Mouse (Mus musculus) layer of hippocampus, adult 6 months (tissue): ENCODE data around the gene Fut2. TPM values are rescaled to one million over a fixed set of nuclear protein-coding genes. Genes with fewer than 3 reads are reported as not detected.

Experiments
- long read RNA-seq, 2 experiments: library from polyadenylated mRNA; unstranded; transcript quantifications; one replicate each; pipeline ENCODE4 v2.0.0; 2019 to 2020
- polyA plus RNA-seq: library from polyadenylated mRNA; unstranded; fragments of <200 nt; fragmentation: Nextera tagmentation; gene quantifications from 2 replicates; pipeline ENCODE4 v1.2.3, GENCODE M21; 2021

Fut2 gene
- 0.10 and 0.16 TPM in 2 replicates for polyA plus RNA-seq
- long read RNA-seq, experiment 1, partial matches to known transcripts, result 0 of 1 reads
- long read RNA-seq, experiment 1, other reads (novel, unspliced or antisense), result 1 of 1 reads
- long read RNA-seq, experiment 2, result 0 reads

DNA sequence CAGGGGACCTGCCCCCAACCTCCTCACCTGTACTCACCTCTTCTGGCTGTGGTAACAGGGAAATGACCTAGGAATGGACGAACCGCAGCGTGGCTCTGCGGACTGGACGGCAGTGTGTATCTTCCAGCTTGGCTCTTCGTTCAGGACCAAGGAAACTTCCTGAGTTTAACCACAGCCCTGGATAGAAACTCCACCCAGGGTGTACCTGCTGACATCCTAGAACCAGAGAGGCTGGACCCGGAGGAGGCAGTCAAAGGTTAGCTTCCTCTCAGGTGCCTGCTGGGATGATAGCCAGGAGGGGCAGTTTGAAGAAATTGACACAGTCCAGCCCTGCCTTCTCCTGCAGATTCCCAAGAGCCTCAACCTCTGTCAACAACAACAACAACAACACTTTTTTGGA lies at the start of gene Fut2:
Gene Fut2, minus strand, starts transcription at position 234 of the 400 bp plus-strand sequence.

DNA sequence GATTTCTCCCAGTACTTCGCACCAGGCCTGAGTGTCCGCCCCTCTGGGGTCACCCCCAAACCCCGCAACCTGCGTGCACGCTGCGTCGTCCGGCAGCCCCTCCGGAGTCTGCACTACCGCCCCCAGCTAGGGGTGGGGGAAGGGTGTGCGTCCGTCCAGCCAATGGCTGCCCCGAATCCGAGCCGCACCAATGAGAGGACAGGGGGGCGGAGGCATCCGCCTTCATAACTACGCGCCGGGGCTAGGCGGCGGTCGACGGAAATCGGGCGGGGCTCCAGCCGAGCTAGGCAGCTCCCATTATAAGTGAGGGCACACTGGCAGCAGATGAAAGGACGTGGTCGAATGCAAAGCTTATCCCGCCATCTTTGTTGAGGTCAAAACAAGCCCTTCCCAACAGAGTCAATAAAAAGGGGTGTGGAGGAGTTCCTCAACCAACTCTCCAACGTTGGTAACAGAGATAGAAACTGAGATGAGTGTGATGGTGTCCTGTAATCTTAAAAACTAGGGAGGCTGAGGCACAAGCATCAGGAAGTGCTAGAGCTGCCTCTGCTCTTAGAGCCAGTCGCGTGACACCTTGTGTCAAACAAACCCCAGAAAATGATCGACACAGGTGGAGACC lies 49.0 kb upstream of the Fut2 start, which contains the start of gene Rpl18:
Gene Rpl18, plus strand, starts transcription at position 368 of the 619 bp plus-strand sequence.

DNA sequence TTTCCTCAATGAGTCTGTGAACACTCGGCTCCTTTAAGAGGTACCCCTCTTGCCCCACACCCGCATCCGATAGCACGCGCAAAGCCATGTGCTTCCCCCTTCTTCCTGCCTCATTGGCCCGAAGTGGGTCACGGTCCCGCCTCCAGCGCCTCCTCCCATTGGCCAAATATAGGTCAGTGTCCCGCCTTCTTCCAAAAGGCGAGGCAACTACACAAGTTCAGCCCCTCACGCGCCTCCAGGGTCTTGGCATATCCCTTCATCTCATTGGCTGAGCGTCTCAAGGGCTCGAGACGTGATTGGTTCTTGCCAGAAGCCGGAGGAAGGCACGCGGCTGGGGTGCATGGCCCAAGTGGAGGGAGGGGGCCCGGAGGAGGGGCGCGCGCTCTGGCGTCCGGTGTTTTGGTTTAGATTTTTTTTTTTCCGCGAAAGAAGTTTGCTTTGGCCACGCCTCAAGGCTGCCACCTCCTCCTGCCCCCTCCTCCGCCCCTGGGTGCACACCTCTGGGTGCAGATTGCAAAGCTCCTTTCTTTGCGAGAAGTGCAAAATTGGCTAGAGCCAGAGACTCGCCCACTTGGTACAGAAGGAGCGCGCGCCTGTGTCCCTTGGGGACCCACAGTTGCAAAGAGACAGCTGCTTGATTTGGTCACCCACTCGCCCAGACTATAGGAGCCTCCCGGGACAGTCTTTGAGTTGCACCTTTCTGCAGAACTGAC lies 38.7 kb upstream of the Fut2 start, which contains the start of gene Dbp:
Gene Dbp, plus strand, starts transcription at position 359 of the 713 bp plus-strand sequence.

DNA sequence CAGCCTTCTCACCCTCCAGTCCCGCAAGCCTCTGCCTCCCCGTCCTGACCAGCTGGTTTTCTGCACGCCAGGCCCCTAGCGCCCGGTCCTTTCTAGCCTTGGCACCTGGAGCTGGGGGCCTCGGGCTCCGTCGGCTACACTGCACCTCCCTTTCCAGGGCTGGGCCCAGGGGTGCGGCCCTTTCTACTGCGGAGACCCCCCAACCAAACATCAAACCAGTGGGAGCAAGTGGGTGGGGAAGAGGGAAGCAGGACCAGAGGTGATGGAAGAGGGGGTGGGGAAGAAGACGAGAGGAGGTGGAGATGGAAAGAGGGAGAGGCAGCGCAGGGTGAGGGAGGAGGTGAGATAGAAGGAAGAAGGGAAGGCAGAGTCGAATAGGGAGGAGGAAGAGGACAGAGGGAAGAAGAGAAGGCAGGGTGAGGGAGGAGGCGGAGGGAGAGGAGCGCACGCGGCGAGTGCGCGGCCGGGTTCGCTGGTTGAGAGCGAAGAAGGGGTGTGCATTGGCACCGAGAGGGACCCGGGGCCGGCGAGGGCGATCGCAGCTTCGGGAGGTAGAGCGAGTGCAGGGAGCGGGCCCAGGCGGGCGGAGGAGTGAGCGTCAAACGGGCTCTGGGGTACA lies 33.4 kb upstream of the Fut2 start, which contains the start of gene Car11:
Gene Car11, plus strand, starts transcription at position 321 of the 619 bp plus-strand sequence.

DNA sequence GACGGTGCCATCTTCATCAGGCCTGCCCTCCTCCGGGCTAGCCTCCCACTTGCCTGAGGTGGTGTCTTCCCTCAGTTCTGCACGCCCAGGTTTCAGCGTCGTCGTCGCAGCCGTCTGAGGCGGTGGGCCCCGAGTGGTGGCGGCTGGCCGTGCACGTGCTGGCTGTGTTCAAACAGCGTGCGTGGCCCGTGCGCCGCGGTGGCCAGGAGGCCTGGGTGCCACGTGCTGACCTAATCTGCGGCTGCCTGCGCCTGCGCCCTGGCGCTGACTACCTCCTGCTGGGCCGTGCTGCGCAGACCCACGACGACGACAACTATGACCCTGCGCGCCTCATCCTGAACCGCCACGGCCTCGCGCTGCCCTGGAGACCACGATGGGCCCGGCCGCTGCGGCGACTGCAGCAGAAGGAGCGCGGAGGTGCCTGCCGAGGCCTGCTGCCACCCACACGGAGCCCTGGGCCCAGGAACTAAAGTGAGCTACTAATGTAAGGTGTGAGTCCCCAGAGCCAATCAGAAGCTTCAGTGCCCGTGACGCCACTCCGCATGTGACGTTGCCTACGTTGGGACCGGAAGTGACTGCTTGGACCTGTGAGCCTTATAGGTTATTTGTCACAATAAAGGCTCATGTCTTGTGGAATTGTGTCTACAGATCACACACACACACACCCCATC lies 27.9 kb upstream of the Fut2 start, which contains the start of gene Sec1:
Gene Sec1, minus strand, starts transcription at position 482 of the 671 bp plus-strand sequence.

DNA sequence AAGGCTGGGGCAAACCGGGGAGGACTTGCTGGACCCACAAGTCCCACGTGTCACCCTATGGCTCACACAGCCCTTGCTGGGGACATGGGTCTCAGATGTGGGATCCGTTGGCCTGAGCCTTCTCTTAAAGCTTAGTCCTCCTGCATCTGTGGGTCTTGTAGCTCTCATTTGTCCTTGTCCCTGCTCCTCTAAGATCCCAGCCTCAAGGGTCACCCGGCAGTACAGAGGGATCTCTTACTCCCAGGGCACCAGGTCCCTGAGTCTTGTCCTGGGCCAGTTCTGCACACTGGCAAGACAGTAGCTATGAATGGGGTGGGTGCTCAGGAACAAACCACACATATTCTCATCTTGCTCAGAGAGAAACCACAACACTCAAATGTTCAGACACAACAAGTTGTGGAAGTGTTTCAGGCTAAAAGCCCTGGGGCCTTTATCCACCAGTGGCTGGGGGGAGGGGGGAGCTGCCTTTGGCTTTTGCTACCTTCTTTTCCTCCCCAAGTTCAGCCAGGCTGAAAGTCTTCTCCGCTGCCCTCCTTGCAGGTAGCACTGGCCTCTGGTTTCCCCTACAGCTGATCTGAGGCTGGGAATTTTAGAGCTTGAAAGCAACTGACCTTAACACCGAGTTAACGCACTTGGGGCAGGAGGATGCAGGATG lies 17.3 kb upstream of the Fut2 start, which contains the start of gene Ntn5:
Gene Ntn5, plus strand, starts transcription at position 627 of the 655 bp plus-strand sequence.

DNA sequence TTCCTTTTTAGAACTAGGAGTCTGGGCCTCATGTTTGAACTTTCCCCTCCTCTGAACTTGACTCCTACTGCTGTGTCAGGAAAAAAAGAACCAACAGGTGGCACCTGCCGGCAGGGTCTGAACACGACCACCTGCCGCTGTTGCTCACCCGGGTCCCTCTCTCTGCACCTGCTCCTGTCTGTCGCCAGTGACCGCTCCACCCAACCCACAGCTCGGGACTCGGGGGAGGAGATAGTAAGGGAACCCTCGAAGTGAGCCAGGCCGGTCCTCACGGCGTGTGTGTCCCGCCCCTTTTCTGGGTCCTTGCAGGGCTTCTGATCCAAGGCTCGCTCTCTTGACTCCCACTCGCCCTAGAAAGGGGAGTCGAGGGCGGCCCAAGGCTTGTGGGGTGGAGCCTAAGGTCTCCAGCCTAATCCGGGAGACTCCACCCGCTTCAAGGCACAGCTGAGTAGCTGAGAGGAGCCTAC lies 26.6 kb downstream of the Fut2 start, which contains the start of gene Mamstr:
Gene Mamstr, plus strand, starts transcription at position 417 of the 467 bp plus-strand sequence.

DNA sequence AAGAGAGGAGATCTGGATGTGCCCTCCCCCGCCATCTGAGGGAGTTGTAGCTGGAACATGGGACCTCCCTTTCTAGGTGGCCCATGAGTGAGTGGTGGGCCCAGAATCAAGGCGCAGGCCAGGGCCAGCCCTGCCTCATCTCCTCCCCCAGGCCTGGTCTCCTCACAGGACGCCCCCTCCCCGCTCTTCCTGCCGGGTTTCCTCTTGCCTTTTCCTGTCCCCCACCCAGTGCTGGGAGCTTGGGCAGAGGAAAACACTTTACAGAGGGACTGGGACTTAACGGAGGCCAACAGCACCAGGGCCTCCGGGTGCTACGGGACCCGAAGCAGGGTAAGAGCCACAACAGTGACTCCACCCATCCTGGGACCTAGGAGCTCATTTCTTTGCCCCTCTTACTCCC lies 38.9 kb downstream of the Fut2 start, which contains the start of gene Rasip1:
Gene Rasip1, plus strand, starts transcription at position 228 of the 400 bp plus-strand sequence.

DNA sequence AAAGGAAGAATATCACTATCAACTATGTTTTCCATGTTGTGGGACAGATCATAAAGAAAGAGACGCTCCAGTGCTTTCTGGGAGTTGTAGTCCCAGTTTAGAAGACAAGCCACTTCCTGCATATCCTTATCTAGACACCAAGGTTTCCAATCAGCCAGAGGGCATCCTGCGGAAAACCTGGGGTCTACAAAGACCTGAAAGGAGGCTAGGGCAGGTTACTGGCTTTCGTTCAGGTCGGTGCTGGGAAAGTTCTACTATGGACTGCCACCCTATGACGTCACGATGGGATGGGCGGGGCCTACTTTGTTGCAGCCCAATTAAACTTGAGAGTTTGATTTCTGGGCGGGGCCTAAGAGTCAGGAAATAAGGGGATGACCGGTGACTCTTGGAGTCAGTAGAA lies 44.8 kb downstream of the Fut2 start, which contains the start of gene Izumo1:
Gene Izumo1, plus strand, starts transcription at position 369 of the 400 bp plus-strand sequence.

DNA sequence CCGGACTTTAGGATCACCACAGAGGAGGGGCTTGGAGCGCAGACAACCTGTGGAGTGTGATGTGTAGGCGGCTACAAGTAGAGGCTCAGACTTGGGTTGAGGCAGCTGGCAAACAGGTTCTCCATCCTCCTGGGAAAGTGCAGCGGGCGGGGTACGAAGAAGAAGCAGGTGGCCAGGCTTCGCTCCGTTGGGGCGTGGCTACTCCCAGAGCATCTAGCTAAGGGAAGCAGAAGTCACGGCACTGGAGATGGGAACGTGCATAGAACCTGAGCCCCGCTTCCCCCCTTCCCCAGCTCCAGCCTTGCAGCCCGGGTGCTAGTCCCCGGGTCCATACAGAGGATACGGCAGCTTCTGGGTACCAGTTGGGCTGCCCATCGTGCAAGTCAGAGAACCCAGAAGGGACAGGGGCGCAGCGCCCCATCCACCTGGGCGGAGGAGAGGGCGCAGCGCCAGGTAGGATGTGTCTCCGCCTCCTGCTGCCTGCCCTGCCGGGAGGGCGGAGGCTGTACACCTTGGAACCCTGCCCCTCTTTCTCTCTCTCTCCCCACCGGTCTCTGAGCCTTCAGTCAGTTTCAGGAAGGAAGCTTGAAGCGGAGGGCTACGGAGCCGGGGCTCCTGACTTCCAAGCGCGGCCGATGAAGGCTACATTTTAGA lies 49.0 kb downstream of the Fut2 start, which contains the start of gene Fut1:
Gene Fut1, plus strand, starts transcription at position 248 of the 654 bp plus-strand sequence.

Other genes starting within 250 kb of the Fut2 start
- gene Lhb, start 245.6 kb downstream of the Fut2 start, polyA plus RNA-seq, result 1.1 TPM in 1 of 2 replicates, not detected in the other
- gene Gys1, start 231.6 kb downstream of the Fut2 start, polyA plus RNA-seq, result 7.9 and 10.1 TPM in 2 replicates
- gene Ruvbl2, start 228.3 kb downstream of the Fut2 start, polyA plus RNA-seq, result 50.0 and 53.1 TPM in 2 replicates
- 1,695 and 1,748 TPM in 2 replicates for gene Ftl1, start 206.5 kb downstream of the Fut2 start, polyA plus RNA-seq
- gene Bax, start 199.5 kb downstream of the Fut2 start, polyA plus RNA-seq, result 86.7 and 94.4 TPM in 2 replicates
- gene Tulp2, start 184.5 kb downstream of the Fut2 start, polyA plus RNA-seq, result 0.13 and 0.14 TPM in 2 replicates
- gene Gm45808, start 179.6 kb downstream of the Fut2 start, polyA plus RNA-seq, result not detected in 2 replicates
- 2.6 and 3.5 TPM in 2 replicates for gene Dhdh, start 177.6 kb downstream of the Fut2 start, polyA plus RNA-seq
- gene Nucb1, start 156.0 kb downstream of the Fut2 start, polyA plus RNA-seq, result 74.5 and 76.8 TPM in 2 replicates
- 17.6 and 18.2 TPM in 2 replicates for gene Ppp1r15a, start 140.1 kb downstream of the Fut2 start, polyA plus RNA-seq
- 0.67 and 1.7 TPM in 2 replicates for gene Plekha4, start 140.1 kb downstream of the Fut2 start, polyA plus RNA-seq
- gene Hsd17b14, start 111.5 kb downstream of the Fut2 start, polyA plus RNA-seq, result 0.43 TPM in 1 of 2 replicates, not detected in the other
- 7.0 and 8.5 TPM in 2 replicates for gene Bcat2, start 96.2 kb downstream of the Fut2 start, polyA plus RNA-seq
- gene Fgf21, start 50.9 kb downstream of the Fut2 start, polyA plus RNA-seq, result not detected in 2 replicates
- gene Fut1, start 49.1 kb downstream of the Fut2 start, polyA plus RNA-seq, result 0.08 TPM in 1 of 2 replicates, not detected in the other
- 0.09 TPM in 1 of 2 replicates, not detected in the other for gene Izumo1, start 44.6 kb downstream of the Fut2 start, polyA plus RNA-seq
- gene Rasip1, start 38.9 kb downstream of the Fut2 start, polyA plus RNA-seq, result 2.3 and 3.1 TPM in 2 replicates
- gene Mamstr, start 26.4 kb downstream of the Fut2 start, polyA plus RNA-seq, result 1.1 and 1.2 TPM in 2 replicates
- 5.2 and 6.6 TPM in 2 replicates for gene Ntn5, start 17.6 kb upstream of the Fut2 start, polyA plus RNA-seq
- gene Sec1, start 28.0 kb upstream of the Fut2 start, polyA plus RNA-seq, result 0.15 and 0.36 TPM in 2 replicates
- 39.6 and 49.9 TPM in 2 replicates for gene Car11, start 33.4 kb upstream of the Fut2 start, polyA plus RNA-seq
- gene Dbp, start 38.7 kb upstream of the Fut2 start, polyA plus RNA-seq, result 49.2 and 52.8 TPM in 2 replicates
- gene Rpl18, start 49.1 kb upstream of the Fut2 start, polyA plus RNA-seq, result 357 and 361 TPM in 2 replicates
- gene Sphk2, start 51.6 kb upstream of the Fut2 start, polyA plus RNA-seq, result 5.5 and 6.1 TPM in 2 replicates
- gene Fam83e, start 54.8 kb upstream of the Fut2 start, polyA plus RNA-seq, result 0.09 TPM in 1 of 2 replicates, not detected in the other
- not detected in 2 replicates for gene Spaca4, start 59.4 kb upstream of the Fut2 start, polyA plus RNA-seq
- 6.9 and 9.4 TPM in 2 replicates for gene Lmtk3, start 117.3 kb upstream of the Fut2 start, polyA plus RNA-seq
- 20.6 and 22.7 TPM in 2 replicates for gene Sult2b1, start 118.3 kb upstream of the Fut2 start, polyA plus RNA-seq
- gene Cyth2, start 148.2 kb upstream of the Fut2 start, polyA plus RNA-seq, result 135 and 136 TPM in 2 replicates
- 1.5 and 2.2 TPM in 2 replicates for gene Kcnj14, start 158.4 kb upstream of the Fut2 start, polyA plus RNA-seq
- 23.8 and 25.5 TPM in 2 replicates for gene Grwd1, start 164.6 kb upstream of the Fut2 start, polyA plus RNA-seq
- 44.4 and 48.6 TPM in 2 replicates for gene Kdelr1, start 206.4 kb upstream of the Fut2 start, polyA plus RNA-seq
- gene Grin2d, start 212.0 kb upstream of the Fut2 start, polyA plus RNA-seq, result 0.59 and 0.88 TPM in 2 replicates
- gene Syngr4, start 230.3 kb upstream of the Fut2 start, polyA plus RNA-seq, result not detected in 2 replicates
- 2.6 and 3.3 TPM in 2 replicates for gene Tmem143, start 230.5 kb upstream of the Fut2 start, polyA plus RNA-seq